Mouse (Mus musculus): ENCODE data around the gene Dis3l. TPM values are rescaled to one million over a fixed set of nuclear protein-coding genes. Genes with fewer than 3 reads are reported as not detected.

The Dis3l gene
- total and polyA plus RNA-seq, 2 experiments from 2014 or later, result 11.8 to 12.9 TPM

DNA sequence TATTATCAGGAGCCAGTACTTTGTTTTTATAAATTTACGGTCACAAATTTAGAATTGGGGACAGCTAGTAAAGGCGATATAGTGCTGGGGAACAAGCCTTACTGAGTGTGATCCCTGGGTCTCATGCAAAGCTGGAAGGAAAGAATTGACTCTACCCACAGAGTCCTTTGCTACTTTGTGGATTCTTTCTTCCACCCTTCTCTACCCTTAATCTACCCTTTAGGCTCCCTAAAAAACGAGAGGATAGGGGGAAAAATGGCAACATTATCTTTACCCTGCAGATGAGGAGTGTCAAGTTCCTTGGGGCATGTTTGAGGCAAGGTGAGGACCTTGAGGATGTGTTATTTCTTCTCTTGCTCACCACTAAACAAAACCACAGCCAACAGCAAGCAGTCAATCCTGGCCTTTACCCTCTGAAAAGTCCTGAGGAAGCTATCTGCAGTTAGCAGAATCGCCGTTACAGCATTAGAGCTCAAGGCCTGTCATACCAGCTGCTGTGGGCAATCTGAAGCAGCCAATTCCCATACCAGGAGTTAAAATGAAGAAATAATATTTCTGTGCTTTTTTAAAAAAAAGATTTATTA lies 58.6 kb downstream of the Dis3l start:
- no peak overlapping the region for H3K27ac ChIP-seq (ENCODE audit: low read depth)
- H3K4me2 ChIP-seq (ENCODE audit: low read depth, low read length), result peak overlapping the region; percentile 84
- H3K27me3 ChIP-seq (ENCODE audit: control insufficient read depth, insufficient read depth, low read length), result no peaks in the 10 kb centered on the region
- no peaks in the 10 kb centered on the region for H3K9me3 ChIP-seq (replicated peaks; ENCODE audit: control insufficient read depth, low read length)
- H3K36me3 ChIP-seq (replicated peaks; ENCODE audit: control insufficient read depth, insufficient read depth, low read length), result no peaks in the 10 kb centered on the region
- no peak for ATAC-seq (ENCODE audit: insufficient read depth, low read depth)
- 38% methylated on average over 5 of the region's 5 CpGs for WGBS
- TF ChIP-seq CTCF (IDR thresholded peaks at IDR 0.05; ENCODE audit: low read depth) (no peak), EP300 (IDR thresholded peaks at IDR 0.05; ENCODE audit: low read depth) (no peak)
- H3K4me3 ChIP-seq (ENCODE audit: low read depth, low read length), result peak overlapping the region; percentile 82
- H3K9ac ChIP-seq (replicated peaks; ENCODE audit: low read depth, low read length), result peak overlapping the region; percentile 89
- no peak for DNase-seq (ENCODE audit: low spot score)
- H3K4me1 ChIP-seq (ENCODE audit: control insufficient read depth, insufficient read depth), result 0 out of 2 replicates have a peak, but pooled peaks cover 7% of the 10 kb centered on the region

DNA sequence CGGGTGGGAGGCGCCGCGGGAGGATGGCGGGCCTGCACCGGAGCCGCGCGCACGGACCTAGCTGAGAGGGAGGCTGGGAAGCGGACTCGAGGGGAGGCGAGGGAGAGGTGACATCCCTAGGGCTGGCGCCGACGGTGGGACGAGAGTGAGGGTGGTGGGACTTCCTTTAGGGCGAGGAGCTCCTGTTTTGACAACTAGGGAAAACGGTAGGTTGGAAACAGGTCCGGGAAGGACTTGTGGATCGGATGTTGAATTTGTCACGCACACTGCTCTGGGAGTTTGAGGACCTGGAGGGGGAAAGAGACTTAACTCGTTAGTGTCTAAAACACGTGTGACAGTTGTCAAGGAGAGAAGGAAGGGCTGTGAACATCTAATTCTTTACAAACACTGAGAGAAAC lies 59.3 kb downstream of the Dis3l start:
- Histone ChIP-seq H3K4me3 (ENCODE audit: low read depth, low read length) (peak overlapping the region; percentile 82), H3K4me1 (ENCODE audit: control insufficient read depth, insufficient read depth) (0 out of 2 replicates have a peak, but pooled peaks cover 7% of the 10 kb centered on the region), H3K9me3 (replicated peaks; ENCODE audit: control insufficient read depth, low read length) (no peaks in the 10 kb centered on the region), H3K9ac (replicated peaks; ENCODE audit: low read depth, low read length) (peak overlapping the region; percentile 89), H3K4me2 (ENCODE audit: low read depth, low read length) (peak overlapping the region; percentile 84), H3K27me3 (ENCODE audit: control insufficient read depth, insufficient read depth, low read length) (no peaks in the 10 kb centered on the region), H3K27ac (ENCODE audit: low read depth) (peak overlapping the region; percentile 84), H3K36me3 (replicated peaks; ENCODE audit: control insufficient read depth, insufficient read depth, low read length) (no peaks in the 10 kb centered on the region)
- TF ChIP-seq EP300 (IDR thresholded peaks at IDR 0.05; ENCODE audit: low read depth) (no peak), CTCF (IDR thresholded peaks at IDR 0.05; ENCODE audit: low read depth) (no peak)
- ATAC-seq (ENCODE audit: insufficient read depth, low read depth) (peak; percentile 80), DNase-seq (ENCODE audit: low spot score) (no peak)
- 0% methylated on average over 24 of the region's 24 CpGs for WGBS

DNA sequence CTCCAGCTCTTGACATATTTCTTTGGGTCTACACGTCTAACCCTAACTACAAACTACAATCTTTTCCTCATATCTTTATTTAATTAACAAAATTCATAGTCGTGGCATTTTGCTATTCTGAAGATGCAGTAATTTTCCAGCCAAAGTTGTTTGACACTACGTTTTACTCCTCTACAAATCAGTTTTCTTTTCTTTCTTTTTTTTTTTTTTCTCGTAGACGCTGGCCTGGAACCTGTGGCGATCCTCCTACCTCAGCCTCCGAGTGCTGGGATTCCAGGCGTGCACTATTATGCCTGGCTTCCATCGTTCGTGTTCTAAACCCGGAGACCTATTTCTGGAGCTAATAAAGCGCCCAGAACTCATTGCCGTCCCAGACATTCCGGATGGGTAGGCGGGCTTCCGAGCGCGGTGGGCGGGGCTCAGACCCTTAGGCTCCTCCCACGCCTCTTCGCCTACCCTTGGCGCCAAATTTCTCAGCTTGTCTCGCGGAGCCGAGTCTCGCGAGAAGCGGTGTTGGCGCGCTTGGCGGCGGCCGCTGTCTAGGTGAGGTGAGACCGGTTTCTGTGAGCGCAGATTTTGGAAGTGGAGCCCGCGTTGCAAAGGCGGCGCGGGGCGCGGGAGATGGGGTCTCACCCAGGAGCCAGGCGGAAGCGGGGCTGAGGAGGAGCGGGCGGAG lies 59.8 kb downstream of the Dis3l start, which contains the start of gene Tipin:
TSS of gene Tipin (plus strand) at position 477 of the 676 bp plus-strand sequence.
- H3K4me3 ChIP-seq (ENCODE audit: low read depth, low read length), result peak within 1 kb of the TSS; percentile 82
- 3% methylated on average over 46 of the region's 46 CpGs for WGBS
- DNase-seq (ENCODE audit: low spot score) (peak; percentile 93), ATAC-seq (ENCODE audit: insufficient read depth, low read depth) (peak; percentile 95)
- H3K27me3 ChIP-seq (ENCODE audit: control insufficient read depth, insufficient read depth, low read length), result no peaks in the 10 kb centered on the region
- TF ChIP-seq EP300 (IDR thresholded peaks at IDR 0.05; ENCODE audit: low read depth) (peak; percentile 95), CTCF (IDR thresholded peaks at IDR 0.05; ENCODE audit: low read depth) (no peak)
- H3K9me3 ChIP-seq (replicated peaks; ENCODE audit: control insufficient read depth, low read length), result no peaks in the 10 kb centered on the region
- H3K4me2 ChIP-seq (ENCODE audit: low read depth, low read length), result peak within 1 kb of the TSS; percentile 84
- H3K36me3 ChIP-seq (replicated peaks; ENCODE audit: control insufficient read depth, insufficient read depth, low read length), result no peaks in the 10 kb centered on the region
- peak within 1 kb of the TSS; percentile 84 for H3K27ac ChIP-seq (ENCODE audit: low read depth)
- 0 out of 2 replicates have a peak, but pooled peaks cover 7% of the 10 kb centered on the region for H3K4me1 ChIP-seq (ENCODE audit: control insufficient read depth, insufficient read depth)
- peak within 1 kb of the TSS; percentile 89 for H3K9ac ChIP-seq (replicated peaks; ENCODE audit: low read depth, low read length)

DNA sequence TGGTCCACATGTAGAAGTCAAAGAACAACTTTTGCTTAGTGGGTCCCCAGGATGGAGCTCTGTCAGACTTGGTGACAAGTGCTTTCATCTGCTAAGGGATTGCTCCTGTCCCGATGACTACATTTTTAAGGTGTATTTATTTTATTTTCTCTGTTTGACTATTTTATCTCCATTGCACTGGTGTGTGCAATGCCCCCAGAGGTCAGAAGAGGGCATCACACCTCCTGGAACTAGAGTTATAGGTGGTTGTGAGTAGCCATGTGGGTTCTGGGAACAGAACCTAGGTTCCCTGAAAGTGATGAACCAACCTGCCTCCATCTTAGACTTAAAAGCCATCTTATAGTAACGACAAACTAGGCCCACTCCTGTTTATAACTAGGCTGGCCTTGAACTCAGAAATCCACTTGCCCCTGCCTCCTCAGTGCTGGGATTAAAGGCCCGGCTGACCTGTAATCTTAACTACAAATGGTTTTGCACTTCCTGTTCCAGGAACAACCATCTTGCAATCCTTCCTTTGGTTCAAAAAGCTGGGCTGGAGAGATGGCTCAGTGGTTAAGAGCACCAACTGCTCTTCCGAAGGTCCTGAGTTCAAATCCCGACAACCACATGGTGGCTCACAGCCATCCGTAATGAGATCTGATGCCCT lies 62.3 kb downstream of the Dis3l start:
- WGBS, result 89% methylated on average over 6 of the region's 6 CpGs
- TF ChIP-seq CTCF (IDR thresholded peaks at IDR 0.05; ENCODE audit: low read depth), result no peak
- no peak for TF ChIP-seq EP300 (IDR thresholded peaks at IDR 0.05; ENCODE audit: low read depth)
- ATAC-seq (ENCODE audit: insufficient read depth, low read depth) (no peak), DNase-seq (ENCODE audit: low spot score) (no peak)
- Histone ChIP-seq H3K9me3 (replicated peaks; ENCODE audit: control insufficient read depth, low read length) (no peaks in the 10 kb centered on the region), H3K4me1 (ENCODE audit: control insufficient read depth, insufficient read depth) (0 out of 2 replicates have a peak, but pooled peaks cover 7% of the 10 kb centered on the region), H3K4me3 (ENCODE audit: low read depth, low read length) (no peak overlapping the region), H3K36me3 (replicated peaks; ENCODE audit: control insufficient read depth, insufficient read depth, low read length) (no peaks in the 10 kb centered on the region), H3K27ac (ENCODE audit: low read depth) (no peak overlapping the region), H3K9ac (replicated peaks; ENCODE audit: low read depth, low read length) (no peak overlapping the region), H3K4me2 (ENCODE audit: low read depth, low read length) (no peak overlapping the region), H3K27me3 (ENCODE audit: control insufficient read depth, insufficient read depth, low read length) (no peaks in the 10 kb centered on the region)

DNA sequence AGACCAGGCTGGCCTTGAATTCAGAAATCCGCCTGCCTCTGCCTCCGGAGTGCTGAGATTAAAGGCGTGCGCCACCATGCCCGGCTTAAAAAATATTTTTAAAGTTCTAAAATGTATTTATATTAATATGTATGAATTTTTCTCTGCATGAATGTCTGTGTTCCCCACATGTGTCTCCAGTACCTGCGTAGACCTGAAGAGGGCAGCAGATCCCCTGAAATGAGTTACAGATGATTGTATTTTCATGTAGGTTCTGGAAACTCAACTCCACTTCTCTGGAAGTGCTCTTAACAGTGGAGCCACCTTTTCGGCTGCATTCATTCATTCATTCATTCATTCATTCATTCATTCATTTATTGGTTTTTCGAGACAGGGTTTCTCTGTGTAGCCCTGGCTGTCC lies 63.4 kb downstream of the Dis3l start:
- TF ChIP-seq EP300 (IDR thresholded peaks at IDR 0.05; ENCODE audit: low read depth), result no peak
- TF ChIP-seq CTCF (IDR thresholded peaks at IDR 0.05; ENCODE audit: low read depth), result peak; percentile 67
- H3K9ac ChIP-seq (replicated peaks; ENCODE audit: low read depth, low read length), result no peak overlapping the region
- WGBS, result 65% methylated on average over 8 of the region's 8 CpGs
- H3K4me1 ChIP-seq (ENCODE audit: control insufficient read depth, insufficient read depth), result 0 out of 2 replicates have a peak, but pooled peaks cover 7% of the 10 kb centered on the region
- no peaks in the 10 kb centered on the region for H3K27me3 ChIP-seq (ENCODE audit: control insufficient read depth, insufficient read depth, low read length)
- H3K27ac ChIP-seq (ENCODE audit: low read depth), result no peak overlapping the region
- H3K4me2 ChIP-seq (ENCODE audit: low read depth, low read length), result no peak overlapping the region
- no peaks in the 10 kb centered on the region for H3K9me3 ChIP-seq (replicated peaks; ENCODE audit: control insufficient read depth, low read length)
- H3K4me3 ChIP-seq (ENCODE audit: low read depth, low read length), result no peak overlapping the region
- no peaks in the 10 kb centered on the region for H3K36me3 ChIP-seq (replicated peaks; ENCODE audit: control insufficient read depth, insufficient read depth, low read length)
- ATAC-seq (ENCODE audit: insufficient read depth, low read depth) (no peak), DNase-seq (ENCODE audit: low spot score) (peak; percentile 42)

Measured in heart, postnatal 0 days (tissue).